Mouse (Mus musculus) retina, embryonic 14.5 days (tissue): ENCODE measurements around the gene Hal.
A peak's percentile ranks its signal among the peaks of the same experiment; 100 is the strongest.
"Not testable (repeated sequence)": the region's sequence is repeated elsewhere in the genome, so short reads cannot be mapped to it uniquely, and the experiment has no call there.

Source experiments
- DNase-seq: peaks from one replicate; pipeline ENCODE4 v3.0.0-alpha.2; 2015; ENCODE audit warnings: low spot score

The Hal gene

GRCm38 (mm10) chr10:93517754-93518153 is 29.2 kb downstream of the Hal start:
- no peak for DNase-seq

GRCm38 (mm10) chr10:93518186-93518585 is 29.6 kb downstream of the Hal start:
- no peak for DNase-seq

GRCm38 (mm10) chr10:93518620-93519019 is 30.1 kb downstream of the Hal start:
- no peak for DNase-seq

GRCm38 (mm10) chr10:93519159-93519558 is 30.6 kb downstream of the Hal start:
- no peak for DNase-seq

- no peak for DNase-seq
These were observed 31.2 kb downstream of the Hal start for GRCm38 (mm10) chr10:93519756-93520155.

GRCm38 (mm10) chr10:93520994-93521393 is 32.4 kb downstream of the Hal start:
- DNase-seq, result no peak

GRCm38 (mm10) chr10:93525329-93525728 is 36.8 kb downstream of the Hal start:
- no peak for DNase-seq

- no peak for DNase-seq
These were observed 49.7 kb downstream of the Hal start for GRCm38 (mm10) chr10:93538287-93538686.

- no peak for DNase-seq
These were observed 50.2 kb downstream of the Hal start for GRCm38 (mm10) chr10:93538818-93539217.

- DNase-seq, result peak; percentile 83
These were observed 51.3 kb downstream of the Hal start, which contains the start of gene Amdhd1 for GRCm38 (mm10) chr10:93539775-93540430. Gene Amdhd1, minus strand, starts transcription at chr10:93540033.

GRCm38 (mm10) chr10:93540431-93541210 is 52.1 kb downstream of the Hal start, which contains the start of gene Ccdc38:
Gene Ccdc38, plus strand, starts transcription at chr10:93540632.
- DNase-seq, result no peak

GRCm38 (mm10) chr10:93541585-93541984 is 53.0 kb downstream of the Hal start:
- no peak for DNase-seq

- DNase-seq, result no peak
These were observed 53.8 kb downstream of the Hal start for GRCm38 (mm10) chr10:93542356-93542755.

GRCm38 (mm10) chr10:93543176-93543575 is 54.6 kb downstream of the Hal start:
- peak; percentile 27 for DNase-seq

GRCm38 (mm10) chr10:93544172-93544571 is 55.6 kb downstream of the Hal start:
- no peak for DNase-seq

- DNase-seq, result no peak
These were observed 59.2 kb downstream of the Hal start for GRCm38 (mm10) chr10:93547741-93548270.

GRCm38 (mm10) chr10:93548991-93549390 is 60.4 kb downstream of the Hal start:
- DNase-seq, result peak; percentile 91

- no peak for DNase-seq
These were observed 61.3 kb downstream of the Hal start for GRCm38 (mm10) chr10:93549821-93550220.

- no peak for DNase-seq
These were observed 64.0 kb downstream of the Hal start for GRCm38 (mm10) chr10:93552596-93552995.

- not testable (repeated sequence) for DNase-seq
These were observed 69.4 kb downstream of the Hal start for GRCm38 (mm10) chr10:93557971-93558370.

GRCm38 (mm10) chr10:93559786-93560185 is 71.2 kb downstream of the Hal start:
- no peak for DNase-seq

GRCm38 (mm10) chr10:93564518-93565090 is 76.0 kb downstream of the Hal start:
- no peak for DNase-seq

- DNase-seq, result no peak
These were observed 78.5 kb downstream of the Hal start for GRCm38 (mm10) chr10:93567066-93567465.
